Mouse (Mus musculus): Measurements from ENCODE around the gene Cand2. TPM values are rescaled to one million over a fixed set of nuclear protein-coding genes. Genes with fewer than 3 reads are reported as not detected.
"Not testable (repeated sequence)": the region's sequence is repeated elsewhere in the genome, so short reads cannot be mapped to it uniquely, and the experiment has no call there.

Cand2 gene
- polyA plus RNA-seq, 1 experiment from 2014 or later: 23.8 TPM

- peak; percentile 92 for ATAC-seq
- Histone ChIP-seq H3K4me3 (peak within 1 kb of the TSS; percentile 97), H3K4me2 (peak within 1 kb of the TSS; percentile 75), H3K27ac (peak within 1 kb of the TSS; percentile 97), H3K4me1 (peaks cover 27% of the 10 kb centered on the region), H3K36me3 (ENCODE audit: poor library complexity, severe bottlenecking) (peaks cover 37% of the 10 kb centered on the region), H3K9me3 (replicated peaks) (no peaks in the 10 kb centered on the region), H3K27me3 (no peaks in the 10 kb centered on the region), H3K9ac (peak within 1 kb of the TSS; percentile 99)
- WGBS: under 1% methylated on average over 43 of the region's 47 CpGs
These were observed 34.3 kb downstream of the Cand2 start, which contains the start of gene Rpl32 for GRCm38 (mm10) chr6:115808488-115809231. TSS of gene Rpl32 (minus strand) at chr6:115808747.

- no peak overlapping the region for H3K27ac ChIP-seq
- H3K9me3 ChIP-seq (replicated peaks): no peaks in the 10 kb centered on the region
- no peak overlapping the region for H3K4me2 ChIP-seq
- no peak for ATAC-seq
- WGBS: 77% methylated on average over 8 of the region's 8 CpGs
- H3K27me3 ChIP-seq: no peaks in the 10 kb centered on the region
- H3K4me3 ChIP-seq: no peak overlapping the region
- H3K36me3 ChIP-seq (ENCODE audit: poor library complexity, severe bottlenecking): peaks cover 8% of the 10 kb centered on the region
- no peak overlapping the region for H3K9ac ChIP-seq
- H3K4me1 ChIP-seq: peaks cover 13% of the 10 kb centered on the region
These were observed 37.3 kb downstream of the Cand2 start for GRCm38 (mm10) chr6:115811606-115812005.

- H3K4me1 ChIP-seq: no peaks in the 10 kb centered on the region
- H3K9me3 ChIP-seq (replicated peaks): no peaks in the 10 kb centered on the region
- no peaks in the 10 kb centered on the region for H3K27me3 ChIP-seq
- WGBS: 40% methylated on average over 4 of the region's 4 CpGs
- H3K9ac ChIP-seq: no peak overlapping the region
- 0 out of 2 replicates have a peak, but pooled peaks have one; percentile 33 for ATAC-seq
- no peak overlapping the region for H3K27ac ChIP-seq
- H3K4me2 ChIP-seq: no peak overlapping the region
- no peaks in the 10 kb centered on the region for H3K36me3 ChIP-seq (ENCODE audit: poor library complexity, severe bottlenecking)
- no peak overlapping the region for H3K4me3 ChIP-seq
These were observed 39.8 kb downstream of the Cand2 start for GRCm38 (mm10) chr6:115814104-115814503.

- Histone ChIP-seq H3K9me3 (replicated peaks) (no peaks in the 10 kb centered on the region), H3K27me3 (no peaks in the 10 kb centered on the region), H3K27ac (no peak overlapping the region), H3K4me2 (no peak overlapping the region), H3K9ac (no peak overlapping the region), H3K4me1 (no peaks in the 10 kb centered on the region), H3K4me3 (no peak overlapping the region), H3K36me3 (ENCODE audit: poor library complexity, severe bottlenecking) (no peaks in the 10 kb centered on the region)
- no peak for ATAC-seq
- 84% methylated on average over 4 of the region's 4 CpGs for WGBS
These were observed 40.7 kb downstream of the Cand2 start for GRCm38 (mm10) chr6:115815041-115815440.

- no peaks in the 10 kb centered on the region for H3K9me3 ChIP-seq (replicated peaks)
- WGBS: 72% methylated on average over 2 of the region's 2 CpGs
- H3K9ac ChIP-seq: no peak overlapping the region
- H3K27ac ChIP-seq: no peak overlapping the region
- no peaks in the 10 kb centered on the region for H3K27me3 ChIP-seq
- H3K4me2 ChIP-seq: no peak overlapping the region
- ATAC-seq: no peak
- no peaks in the 10 kb centered on the region for H3K36me3 ChIP-seq (ENCODE audit: poor library complexity, severe bottlenecking)
- no peaks in the 10 kb centered on the region for H3K4me1 ChIP-seq
- H3K4me3 ChIP-seq: no peak overlapping the region
These were observed 43.8 kb downstream of the Cand2 start for GRCm38 (mm10) chr6:115818129-115818528.

- 88% methylated on average over 8 of the region's 8 CpGs for WGBS
- no peak for ATAC-seq
These were observed 47.1 kb downstream of the Cand2 start for GRCm38 (mm10) chr6:115821216-115821993.

GRCm38 (mm10) chr6:115823850-115824464 lies 49.6 kb downstream of the Cand2 start:
- not testable (repeated sequence) for H3K9ac ChIP-seq; H3K36me3 ChIP-seq (ENCODE audit: poor library complexity, severe bottlenecking); H3K27me3 ChIP-seq; H3K27ac ChIP-seq; H3K4me1 ChIP-seq; H3K9me3 ChIP-seq (replicated peaks)
- 3% methylated on average over 6 of the region's 11 CpGs for WGBS
- Histone ChIP-seq H3K4me2 (peak overlapping the region; percentile 38), H3K4me3 (peak overlapping the region; percentile 17)
- peak; percentile 83 for ATAC-seq

More at GRCm38 (mm10) chr6:115821216-115821993, 47.1 kb downstream of the Cand2 start:
- no peaks in the 10 kb centered on the region for H3K9me3 ChIP-seq (replicated peaks)
- no peak overlapping the region for H3K27ac ChIP-seq
- H3K9ac ChIP-seq: no peak overlapping the region
- no peaks in the 10 kb centered on the region for H3K27me3 ChIP-seq
- H3K36me3 ChIP-seq (ENCODE audit: poor library complexity, severe bottlenecking): no peaks in the 10 kb centered on the region
- no peaks in the 10 kb centered on the region; the same call in 1 of the 2 replicates for H3K4me1 ChIP-seq
- no peak overlapping the region for H3K4me3 ChIP-seq
- no peak overlapping the region for H3K4me2 ChIP-seq

GRCm38 (mm10) chr6:115830779-115831601 lies 56.7 kb downstream of the Cand2 start:
- WGBS: 88% methylated on average over 6 of the region's 6 CpGs
- Histone ChIP-seq H3K36me3 (ENCODE audit: poor library complexity, severe bottlenecking) (no peaks in the 10 kb centered on the region), H3K27me3 (no peaks in the 10 kb centered on the region), H3K27ac (no peak overlapping the region), H3K4me2 (no peak overlapping the region), H3K4me1 (no peaks in the 10 kb centered on the region), H3K9ac (no peak overlapping the region), H3K4me3 (no peak overlapping the region), H3K9me3 (replicated peaks) (no peaks in the 10 kb centered on the region)
- ATAC-seq: no peak

- H3K27me3 ChIP-seq: no peaks in the 10 kb centered on the region
- no peaks in the 10 kb centered on the region for H3K9me3 ChIP-seq (replicated peaks)
- no peak overlapping the region for H3K9ac ChIP-seq
- no peaks in the 10 kb centered on the region for H3K36me3 ChIP-seq (ENCODE audit: poor library complexity, severe bottlenecking)
- WGBS: 89% methylated on average over 2 of the region's 2 CpGs
- H3K27ac ChIP-seq: no peak overlapping the region
- no peaks in the 10 kb centered on the region for H3K4me1 ChIP-seq
- H3K4me2 ChIP-seq: no peak overlapping the region
- ATAC-seq: no peak
- H3K4me3 ChIP-seq: no peak overlapping the region
These were observed 58.0 kb downstream of the Cand2 start for GRCm38 (mm10) chr6:115832152-115832850.

GRCm38 (mm10) chr6:115833861-115834260 lies 59.5 kb downstream of the Cand2 start:
- H3K4me1 ChIP-seq: peaks cover 9% of the 10 kb centered on the region; the same call in 1 of the 2 replicates

GRCm38 (mm10) chr6:115838161-115838597 lies 63.8 kb downstream of the Cand2 start, which contains the start of gene Efcab12:
TSS of gene Efcab12 (minus strand) at chr6:115838412.
- H3K9ac ChIP-seq: peak within 1 kb of the TSS; percentile 59
- H3K4me1 ChIP-seq: peaks cover 9% of the 10 kb centered on the region; the same call in 1 of the 2 replicates
- H3K27me3 ChIP-seq: no peaks in the 10 kb centered on the region
- peak within 1 kb of the TSS; percentile 41 for H3K4me3 ChIP-seq
- peaks cover 17% of the 10 kb centered on the region for H3K36me3 ChIP-seq (ENCODE audit: poor library complexity, severe bottlenecking)
- H3K4me2 ChIP-seq: peak within 1 kb of the TSS; percentile 68
- ATAC-seq: peak; percentile 97
- 2% methylated on average over 19 of the region's 19 CpGs for WGBS
- no peaks in the 10 kb centered on the region for H3K9me3 ChIP-seq (replicated peaks)
- 0 out of 2 replicates have a peak within 1 kb of the TSS, but pooled peaks have one; percentile 54 for H3K27ac ChIP-seq

More at GRCm38 (mm10) chr6:115833861-115834260, 59.5 kb downstream of the Cand2 start:
- H3K4me2 ChIP-seq: no peak overlapping the region
- H3K27ac ChIP-seq: no peak overlapping the region
- H3K9ac ChIP-seq: no peak overlapping the region
- no peaks in the 10 kb centered on the region for H3K9me3 ChIP-seq (replicated peaks)
- H3K4me3 ChIP-seq: no peak overlapping the region
- no peak for ATAC-seq
- no peaks in the 10 kb centered on the region for H3K36me3 ChIP-seq (ENCODE audit: poor library complexity, severe bottlenecking)
- H3K27me3 ChIP-seq: no peaks in the 10 kb centered on the region

All from forebrain, embryonic 13.5 days (tissue).